Mouse (Mus musculus) ES-Bruce4 (cell line): Measurements from ENCODE around the gene Il21. TPM values are rescaled to one million over a fixed set of nuclear protein-coding genes. Genes with fewer than 3 reads are reported as not detected.
A peak's percentile ranks its signal among the peaks of the same experiment; 100 is the strongest.

Experiments used
- H3K27ac ChIP-seq: 2 replicates; pipeline ENCODE4 v1.5.1; 2012; ENCODE audit warnings: low read length, inconsistent platforms; ENCODE audit not compliant: insufficient read depth
- H3K27me3 ChIP-seq: 2 replicates; pipeline ENCODE4 v1.6.1; 2012; ENCODE audit warnings: mild to moderate bottlenecking, low read length, inconsistent platforms; ENCODE audit not compliant: control insufficient read depth, poor library complexity, insufficient read depth, severe bottlenecking
- H3K36me3 ChIP-seq: 2 replicates; pipeline ENCODE4 v1.6.1; 2012; ENCODE audit warnings: inconsistent platforms, mild to moderate bottlenecking, low read length, moderate library complexity; ENCODE audit not compliant: control insufficient read depth, poor library complexity, insufficient read depth, severe bottlenecking
- H3K4me1 ChIP-seq: one replicate; pipeline ENCODE4 v1.8.1; 2011; ENCODE audit warnings: low read length; ENCODE audit not compliant: control insufficient read depth, insufficient read depth
- H3K4me3 ChIP-seq: 2 replicates; pipeline ENCODE4 v1.5.1; 2011; ENCODE audit warnings: low read depth, mild to moderate bottlenecking, low read length
- H3K9ac ChIP-seq: 2 replicates; pipeline ENCODE4 v1.6.1; 2012; ENCODE audit warnings: low read depth, mild to moderate bottlenecking, inconsistent platforms; ENCODE audit not compliant: poor library complexity, severe bottlenecking
- H3K9me3 ChIP-seq: replicated peaks from 2 replicates; pipeline ENCODE4 v1.6.1; 2012; ENCODE audit warnings: mild to moderate bottlenecking, low read length, inconsistent platforms; ENCODE audit not compliant: control insufficient read depth, poor library complexity, insufficient read depth, severe bottlenecking
- CTCF ChIP-seq: IDR thresholded peaks from one replicate; pipeline ENCODE4 v1.8.1; 2011; ENCODE audit warnings: low read depth, low read length
- EP300 ChIP-seq: IDR thresholded peaks from 2 replicates; pipeline ENCODE4 v1.6.1; 2011; ENCODE audit warnings: low read depth, low read length; ENCODE audit not compliant: insufficient read depth
- POLR2A ChIP-seq: IDR thresholded peaks from one replicate; pipeline ENCODE4 v1.8.1; 2011; ENCODE audit warnings: low read length; ENCODE audit not compliant: insufficient read depth
- polyA plus RNA-seq: library from polyadenylated mRNA; stranded (reverse); fragments of >200 nt; gene quantifications from 2 replicates; pipeline ENCODE4 v1.2.4, GENCODE M21; 2011; ENCODE audit warnings: low read depth; ENCODE audit not compliant: missing spikeins, insufficient read depth, insufficient read length

Il21 gene
- polyA plus RNA-seq, 1 experiment, result not detected

- peaks cover 1% of the 10 kb centered on the region for H3K4me1 ChIP-seq
- H3K27me3 ChIP-seq, result no peaks in the 10 kb centered on the region
- H3K9me3 ChIP-seq, result no peaks in the 10 kb centered on the region
- H3K4me3 ChIP-seq, result no peak overlapping the region
- no peaks in the 10 kb centered on the region for H3K36me3 ChIP-seq
- no peak for TF ChIP-seq EP300
- no peak for TF ChIP-seq CTCF
- no peak for TF ChIP-seq POLR2A
- no peak overlapping the region for H3K27ac ChIP-seq
- H3K9ac ChIP-seq, result no peak overlapping the region
These were observed 1.3 kb downstream of the Il21 start for GRCm38 (mm10) chr3:37231153-37231552.

GRCm38 (mm10) chr3:37229082-37229829, 3.2 kb downstream of the Il21 start:
- no peaks in the 10 kb centered on the region for H3K36me3 ChIP-seq
- no peak overlapping the region for H3K4me3 ChIP-seq
- no peaks in the 10 kb centered on the region for H3K9me3 ChIP-seq
- no peak overlapping the region for H3K9ac ChIP-seq
- peaks cover 1% of the 10 kb centered on the region for H3K4me1 ChIP-seq
- H3K27me3 ChIP-seq, result no peaks in the 10 kb centered on the region
- TF ChIP-seq POLR2A, result no peak
- no peak for TF ChIP-seq EP300
- TF ChIP-seq CTCF, result no peak
- no peak overlapping the region for H3K27ac ChIP-seq

GRCm38 (mm10) chr3:37225124-37225523, 7.3 kb downstream of the Il21 start:
- H3K9ac ChIP-seq, result no peak overlapping the region
- TF ChIP-seq EP300, result no peak
- TF ChIP-seq POLR2A, result no peak
- no peak for TF ChIP-seq CTCF

GRCm38 (mm10) chr3:37219071-37219470, 13.4 kb downstream of the Il21 start:
- H3K9ac ChIP-seq, result no peak overlapping the region

More at GRCm38 (mm10) chr3:37225124-37225523, 7.3 kb downstream of the Il21 start:
- no peaks in the 10 kb centered on the region for H3K27me3 ChIP-seq
- H3K9me3 ChIP-seq, result no peaks in the 10 kb centered on the region
- H3K4me1 ChIP-seq, result peaks cover 1% of the 10 kb centered on the region
- no peaks in the 10 kb centered on the region for H3K36me3 ChIP-seq
- no peak overlapping the region for H3K4me3 ChIP-seq
- no peak overlapping the region for H3K27ac ChIP-seq

GRCm38 (mm10) chr3:37205226-37205800, 27.1 kb downstream of the Il21 start:
- peaks cover 3% of the 10 kb centered on the region for H3K4me1 ChIP-seq
- TF ChIP-seq POLR2A (no peak), EP300 (no peak), CTCF (no peak)
- no peak overlapping the region for H3K27ac ChIP-seq
- no peaks in the 10 kb centered on the region for H3K9me3 ChIP-seq
- no peak overlapping the region for H3K4me3 ChIP-seq
- H3K27me3 ChIP-seq, result no peaks in the 10 kb centered on the region
- H3K9ac ChIP-seq, result no peak overlapping the region
- H3K36me3 ChIP-seq, result no peaks in the 10 kb centered on the region

More at GRCm38 (mm10) chr3:37219071-37219470, 13.4 kb downstream of the Il21 start:
- H3K9me3 ChIP-seq, result no peaks in the 10 kb centered on the region
- no peaks in the 10 kb centered on the region for H3K27me3 ChIP-seq
- H3K4me3 ChIP-seq, result no peak overlapping the region
- no peaks in the 10 kb centered on the region for H3K36me3 ChIP-seq
- no peak overlapping the region for H3K27ac ChIP-seq
- no peak for TF ChIP-seq POLR2A
- peak; percentile 14 for TF ChIP-seq CTCF
- no peaks in the 10 kb centered on the region for H3K4me1 ChIP-seq

GRCm38 (mm10) chr3:37204556-37204955, 27.9 kb downstream of the Il21 start:
- no peaks in the 10 kb centered on the region for H3K9me3 ChIP-seq
- peaks cover 3% of the 10 kb centered on the region for H3K4me1 ChIP-seq
- TF ChIP-seq EP300, result no peak
- TF ChIP-seq CTCF, result peak; percentile 59
- no peak for TF ChIP-seq POLR2A
- H3K27ac ChIP-seq, result no peak overlapping the region
- no peaks in the 10 kb centered on the region for H3K36me3 ChIP-seq
- H3K4me3 ChIP-seq, result peak overlapping the region; percentile 99; the same call in 1 of the 2 replicates
- peak overlapping the region; percentile 81 for H3K9ac ChIP-seq
- no peaks in the 10 kb centered on the region for H3K27me3 ChIP-seq
